Mouse (Mus musculus) telencephalon, adult 2 months (tissue): ENCODE results near the gene Rbp1.

Experiments
- DNase-seq: peaks from one replicate; pipeline ENCODE4 v3.0.0-alpha.2; 2011; ENCODE audit warnings: low read depth, low spot score

The Rbp1 gene

GRCm38 (mm10) chr9:98492212-98492611 is 69.5 kb downstream of the Rbp1 start:
- no peak for DNase-seq

DNA sequence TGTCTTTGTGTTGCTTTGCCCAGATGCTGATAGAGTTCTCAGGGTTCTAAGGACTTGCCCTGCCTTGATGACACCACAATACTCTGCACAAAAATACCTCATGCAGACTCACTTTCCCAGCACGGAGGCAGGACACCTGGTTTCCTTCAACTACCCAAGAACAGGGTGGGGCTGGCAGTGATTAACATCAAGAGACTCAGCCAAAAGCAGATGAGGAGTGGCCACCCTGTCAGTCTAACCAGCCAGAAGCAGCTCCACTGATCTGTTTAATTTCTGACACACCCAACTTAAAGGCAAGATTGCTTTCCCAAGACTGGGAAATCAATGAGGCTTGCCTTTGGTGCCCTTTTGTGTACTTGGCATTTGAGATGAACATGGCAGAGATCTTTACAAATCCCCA is 70.1 kb downstream of the Rbp1 start:
- no peak for DNase-seq
